Mouse (Mus musculus) midbrain, embryonic 12.5 days (tissue): ENCODE results near the gene Hamp2. TPM values are rescaled to one million over a fixed set of nuclear protein-coding genes. Genes with fewer than 3 reads are reported as not detected.
"Not testable (repeated sequence)": the region's sequence is repeated elsewhere in the genome, so short reads cannot be mapped to it uniquely, and the experiment has no call there.

Experiments used
- ATAC-seq: fragments of 200-750 bp; cut with Nextera tagmentation; 2 replicates; pipeline ENCODE4 v1.8.0; 2017; ENCODE audit warnings: low read depth, moderate TSS enrichment, moderate library complexity; ENCODE audit not compliant: low FRiP score
- H3K27ac ChIP-seq: fragments of 300-500 bp; sonication (generic); replicated peaks from 2 replicates; pipeline ENCODE4 v1.5.1; 2016; ENCODE audit warnings: mild to moderate bottlenecking
- H3K27me3 ChIP-seq: fragments of 300-500 bp; sonication (generic); 2 replicates; pipeline ENCODE4 v1.6.1; 2016; ENCODE audit warnings: mild to moderate bottlenecking
- H3K36me3 ChIP-seq: fragments of 300-500 bp; sonication (generic); 2 replicates; pipeline ENCODE4 v1.6.1; 2016
- H3K4me1 ChIP-seq: fragments of 300-500 bp; sonication (generic); 2 replicates; pipeline ENCODE4 v1.6.1; 2016
- H3K4me2 ChIP-seq: fragments of 300-500 bp; sonication (generic); replicated peaks from 2 replicates; pipeline ENCODE4 v1.6.1; 2016; ENCODE audit warnings: mild to moderate bottlenecking, moderate library complexity
- H3K4me3 ChIP-seq: fragments of 300-500 bp; sonication (generic); 2 replicates; pipeline ENCODE4 v1.5.1; 2016; ENCODE audit warnings: mild to moderate bottlenecking
- H3K9ac ChIP-seq: fragments of 300-500 bp; sonication (generic); replicated peaks from 2 replicates; pipeline ENCODE4 v1.6.1; 2016; ENCODE audit warnings: mild to moderate bottlenecking, moderate library complexity
- H3K9me3 ChIP-seq: fragments of 300-500 bp; sonication (generic); 2 replicates; pipeline ENCODE4 v1.6.1; 2016; ENCODE audit warnings: mild to moderate bottlenecking
- WGBS: fragments of 180-500 bp; shearing (Covaris S2); methylation state at CpG from one replicate; pipeline ENCODE4 v1.1.7; 2016; 5-methylcytosine and 5-hydroxymethylcytosine counted together
- polyA plus RNA-seq: library from polyadenylated mRNA; unstranded; fragments of >200 nt; fragmentation: Nextera tagmentation; extraction: Ambion mirVana; gene quantifications from 2 replicates; pipeline ENCODE4 v1.2.1, GENCODE M21; 2016

Gene Hamp2
- polyA plus RNA-seq, 1 experiment from 2014 or later = not detected

DNA sequence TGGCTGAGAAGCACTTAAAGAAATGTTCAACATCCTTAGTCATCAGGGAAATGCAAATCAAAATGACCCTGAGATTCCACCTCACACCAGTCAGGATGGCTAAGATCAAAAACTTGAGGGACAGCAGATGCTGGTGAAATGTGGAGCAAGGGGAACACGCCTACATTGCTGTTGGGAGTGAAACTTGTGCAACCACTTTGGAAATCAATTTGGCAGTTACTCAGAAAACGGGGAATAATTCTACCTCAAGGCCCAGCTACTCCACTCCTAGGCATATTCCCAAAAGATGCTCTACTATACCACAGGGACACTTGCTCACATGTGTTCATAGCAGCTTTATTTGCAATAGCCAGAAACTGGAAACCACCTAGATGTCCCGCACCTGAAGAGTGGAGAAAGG, 25.4 kb upstream of the Hamp2 start:
- ATAC-seq, H3K27ac ChIP-seq, H3K9ac ChIP-seq, H3K4me2 ChIP-seq, H3K4me3 ChIP-seq, H3K27me3 ChIP-seq, H3K9me3 ChIP-seq, H3K4me1 ChIP-seq: not testable (repeated sequence)
- H3K36me3 ChIP-seq = peaks cover 80% of the 10 kb centered on the region
- WGBS = 94% methylated on average over 3 of the region's 3 CpGs

DNA sequence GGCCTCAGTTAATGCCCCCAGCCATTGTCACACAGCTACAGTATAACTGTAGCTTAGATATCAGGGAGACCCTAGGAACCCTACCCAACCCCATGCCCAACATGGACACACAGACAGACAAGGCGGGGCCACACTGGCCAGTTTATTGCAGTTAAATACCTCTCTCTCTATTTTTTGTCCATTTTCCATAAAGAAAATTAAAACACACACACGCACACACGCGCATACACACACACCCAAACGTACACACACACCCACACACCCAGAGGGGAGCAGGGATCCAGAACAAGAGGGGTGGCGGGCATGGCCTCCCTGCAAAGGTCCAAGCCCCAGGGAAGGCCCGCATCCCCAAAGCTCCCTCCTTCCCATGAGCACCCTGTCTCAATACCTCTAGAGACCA, 21.4 kb upstream of the Hamp2 start:
- no peak for ATAC-seq
- no peaks in the 10 kb centered on the region for H3K9me3 ChIP-seq
- no peaks in the 10 kb centered on the region for H3K4me1 ChIP-seq
- H3K9ac ChIP-seq = no peak overlapping the region
- no peak overlapping the region for H3K4me2 ChIP-seq
- no peak overlapping the region for H3K27ac ChIP-seq
- 95% methylated on average over 7 of the region's 7 CpGs for WGBS
- H3K36me3 ChIP-seq = peaks cover 40% of the 10 kb centered on the region
- H3K27me3 ChIP-seq = no peaks in the 10 kb centered on the region
- no peak overlapping the region for H3K4me3 ChIP-seq

DNA sequence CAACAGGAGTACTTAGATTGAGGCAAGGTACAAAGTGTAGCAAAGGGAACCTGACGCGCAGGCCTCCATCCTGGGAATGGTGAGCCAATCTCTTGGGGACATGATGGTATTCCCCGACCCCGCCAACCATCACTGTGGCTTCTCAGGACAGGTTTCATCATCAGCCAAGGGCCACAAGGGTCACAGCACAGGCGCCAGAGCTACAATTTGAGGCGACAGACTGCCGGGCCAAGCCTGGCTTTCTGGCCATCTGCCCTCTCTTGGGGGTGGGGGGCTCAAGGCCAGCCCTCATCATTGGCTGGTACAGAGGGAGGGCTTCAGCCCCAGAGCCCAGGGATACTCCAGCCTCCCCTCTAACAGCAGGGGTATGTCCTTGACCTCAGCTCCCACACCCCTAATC, 21.0 kb upstream of the Hamp2 start:
- WGBS = 96% methylated on average over 7 of the region's 7 CpGs
- H3K4me2 ChIP-seq, ATAC-seq: not testable (repeated sequence)

DNA sequence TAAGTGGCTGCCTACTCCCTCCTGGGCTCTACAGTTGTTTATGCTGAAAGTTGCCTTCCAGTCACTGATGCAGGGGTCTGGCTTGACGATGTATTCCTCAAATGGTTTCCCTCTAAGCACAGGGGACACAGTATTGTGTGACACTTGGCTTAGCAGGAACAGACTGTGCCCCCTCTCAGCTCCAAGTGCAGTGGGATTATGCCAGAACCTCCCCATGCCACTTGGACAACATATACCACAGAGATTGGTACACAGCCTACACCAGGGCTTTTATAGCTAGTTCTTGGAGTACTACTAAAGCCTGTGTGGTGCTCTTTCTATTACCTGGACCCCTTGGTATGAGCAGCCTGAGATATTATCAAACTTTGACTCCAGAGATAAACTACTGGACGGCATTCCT, 20.2 kb upstream of the Hamp2 start:
- not testable (repeated sequence) for H3K4me3 ChIP-seq, H3K27me3 ChIP-seq, H3K9me3 ChIP-seq, ATAC-seq, H3K4me2 ChIP-seq, H3K4me1 ChIP-seq, H3K9ac ChIP-seq, H3K27ac ChIP-seq
- WGBS = 82% methylated on average over 2 of the region's 2 CpGs
- peaks cover 28% of the 10 kb centered on the region for H3K36me3 ChIP-seq

More for the DNA sequence above, 21.0 kb upstream of the Hamp2 start:
- H3K9ac ChIP-seq, H3K9me3 ChIP-seq, H3K4me3 ChIP-seq, H3K4me1 ChIP-seq, H3K27ac ChIP-seq, H3K27me3 ChIP-seq: not testable (repeated sequence)
- H3K36me3 ChIP-seq = peaks cover 35% of the 10 kb centered on the region

DNA sequence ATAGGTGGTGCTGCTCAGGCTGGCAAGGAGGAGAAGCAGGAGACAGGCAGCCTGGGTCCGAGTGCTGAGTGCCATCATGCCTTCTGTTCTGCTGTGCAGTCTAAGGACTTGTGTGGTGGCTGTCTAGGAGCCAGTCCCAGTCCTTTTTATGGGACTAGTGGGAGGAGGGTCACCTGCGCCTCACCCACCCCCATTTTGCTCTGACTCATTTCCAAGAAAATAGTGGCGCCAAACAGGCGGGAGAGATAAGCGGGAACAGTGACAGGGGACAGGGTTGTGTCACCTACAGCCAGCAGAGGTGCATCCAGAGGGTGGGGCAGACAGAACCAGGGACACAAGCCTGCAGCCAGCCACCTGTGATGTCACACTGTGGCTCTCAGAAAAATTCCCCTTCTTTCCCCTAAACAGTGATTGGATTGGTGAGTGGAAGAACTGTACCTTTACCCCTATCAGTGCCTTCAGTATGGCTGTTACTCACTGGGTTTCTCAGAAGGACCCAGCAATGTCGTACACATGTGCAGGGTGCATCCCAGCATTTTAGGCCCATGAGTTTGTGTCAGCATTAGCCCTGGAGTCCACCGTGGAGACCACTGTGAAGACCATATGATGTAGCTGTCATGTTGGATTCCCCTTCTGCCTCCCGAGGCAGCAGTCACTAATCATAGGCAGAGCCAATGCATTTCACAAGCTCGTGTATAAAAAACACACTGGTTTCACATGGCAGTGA, 19.6 kb upstream of the Hamp2 start, which contains the start of gene Hamp:
Hamp (minus strand) TSS at position 124 of the 727 bp plus-strand sequence.
- ATAC-seq = no peak
- no peak within 1 kb of the TSS for H3K27ac ChIP-seq
- no peaks in the 10 kb centered on the region for H3K9me3 ChIP-seq
- WGBS = 72% methylated on average over 9 of the region's 9 CpGs
- H3K9ac ChIP-seq = no peak within 1 kb of the TSS
- no peaks in the 10 kb centered on the region for H3K4me1 ChIP-seq
- H3K4me2 ChIP-seq = no peak within 1 kb of the TSS
- H3K36me3 ChIP-seq = peaks cover 22% of the 10 kb centered on the region
- no peak within 1 kb of the TSS for H3K4me3 ChIP-seq
- no peaks in the 10 kb centered on the region for H3K27me3 ChIP-seq

DNA sequence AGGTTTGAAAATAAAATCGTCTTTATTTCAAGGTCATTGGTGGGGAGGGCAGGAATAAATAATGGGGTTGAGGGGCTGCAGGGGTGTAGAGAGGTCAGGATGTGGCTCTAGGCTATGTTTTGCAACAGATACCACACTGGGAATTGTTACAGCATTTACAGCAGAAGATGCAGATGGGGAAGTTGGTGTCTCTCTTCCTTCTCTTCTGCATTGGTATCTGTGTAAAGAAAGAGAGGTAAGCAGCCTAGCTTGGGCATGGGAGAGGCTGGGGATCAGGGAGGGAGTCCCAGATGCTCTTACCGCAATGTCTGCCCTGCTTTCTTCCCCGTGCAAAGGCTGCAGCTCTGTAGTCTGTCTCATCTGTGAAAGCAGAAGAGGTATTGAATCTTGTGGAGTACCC, 17.9 kb upstream of the Hamp2 start:
- H3K4me2 ChIP-seq, ATAC-seq, H3K4me1 ChIP-seq, H3K27me3 ChIP-seq, H3K9me3 ChIP-seq, H3K4me3 ChIP-seq, H3K27ac ChIP-seq, H3K9ac ChIP-seq: not testable (repeated sequence)
- H3K36me3 ChIP-seq = peaks cover 16% of the 10 kb centered on the region
- 56% methylated on average over 3 of the region's 3 CpGs for whole genome bisulfite sequencing

DNA sequence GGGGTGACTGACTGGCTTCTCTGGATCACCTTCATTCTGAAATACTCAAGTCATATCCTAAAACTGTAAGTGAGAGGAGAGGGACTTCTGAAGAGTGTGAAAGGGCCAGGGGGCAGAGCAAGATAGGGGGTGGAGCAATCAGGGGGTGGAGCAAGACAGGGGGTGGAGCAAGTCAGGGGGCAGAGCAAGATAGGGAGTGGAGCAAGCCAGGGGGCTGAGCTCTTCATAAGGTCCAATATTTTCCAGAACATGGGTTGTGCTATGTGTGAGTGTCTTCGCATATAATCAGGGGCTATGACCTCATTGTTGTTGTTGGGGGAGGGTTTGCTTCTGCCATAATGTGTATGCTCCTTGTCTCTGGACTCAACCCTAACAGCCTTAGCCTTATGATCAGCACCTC, 15.6 kb upstream of the Hamp2 start:
- not testable (repeated sequence) for H3K4me1 ChIP-seq, H3K4me2 ChIP-seq, H3K27me3 ChIP-seq, H3K9ac ChIP-seq, ATAC-seq, H3K9me3 ChIP-seq, H3K36me3 ChIP-seq, H3K4me3 ChIP-seq, H3K27ac ChIP-seq
- whole genome bisulfite sequencing = 96% methylated on average over 1 of the region's 1 CpGs

DNA sequence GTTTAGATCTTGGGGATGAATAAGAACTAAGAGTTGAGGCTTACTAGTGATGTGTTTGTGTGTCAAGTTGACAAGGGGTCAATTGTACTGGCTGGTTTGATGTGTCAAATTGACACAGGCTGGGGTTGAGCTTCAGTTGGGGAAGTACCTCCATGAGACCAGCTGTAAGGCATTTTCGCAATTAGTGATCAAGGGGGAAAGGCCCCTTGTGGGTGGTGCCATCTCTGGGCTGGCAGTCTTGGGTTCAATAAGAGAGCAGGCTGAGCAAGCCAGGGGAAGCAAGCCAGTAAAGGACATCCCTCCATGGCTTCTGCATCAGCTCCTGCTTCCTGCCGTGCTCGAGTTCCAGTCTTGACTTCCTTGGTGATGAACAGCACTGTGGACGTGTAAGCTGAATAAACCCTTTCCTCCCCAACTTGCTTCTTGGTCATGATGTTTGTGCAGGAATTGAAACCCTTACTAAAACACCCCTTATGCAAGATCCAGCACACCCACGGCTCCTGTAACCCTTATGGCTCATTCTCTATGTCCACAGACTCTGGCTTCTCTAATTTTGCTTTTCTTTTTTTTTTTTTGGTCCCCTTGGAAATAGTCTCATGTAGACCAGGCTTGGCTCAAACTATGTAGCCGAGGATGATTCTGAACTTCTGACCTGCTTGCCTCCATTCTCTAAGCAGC, 11.1 kb upstream of the Hamp2 start:
- not testable (repeated sequence) for H3K36me3 ChIP-seq, H3K4me3 ChIP-seq, H3K9ac ChIP-seq, H3K4me1 ChIP-seq, H3K4me2 ChIP-seq, H3K27ac ChIP-seq, H3K27me3 ChIP-seq, ATAC-seq, H3K9me3 ChIP-seq
- WGBS = 87% methylated on average over 6 of the region's 6 CpGs

DNA sequence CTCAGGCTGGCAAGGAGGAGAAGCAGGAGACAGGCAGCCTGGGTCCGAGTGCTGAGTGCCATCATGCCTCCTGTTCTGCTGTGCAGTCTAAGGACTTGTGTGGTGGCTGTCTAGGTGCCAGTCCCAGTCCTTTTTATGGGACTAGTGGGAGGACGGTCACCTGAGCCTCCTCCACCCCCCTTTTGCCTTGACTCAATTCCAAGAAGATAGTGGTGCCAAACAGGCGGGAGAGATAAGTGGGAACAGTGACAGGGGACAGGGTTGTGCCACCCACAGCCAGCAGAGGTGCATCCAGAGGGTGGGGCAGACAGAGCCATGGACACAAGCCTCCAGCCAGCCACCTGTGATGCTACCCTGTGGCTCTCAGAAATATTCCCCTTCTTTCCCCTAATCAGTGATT, 410 bp downstream of the Hamp2 start:
- no peak for ATAC-seq

DNA sequence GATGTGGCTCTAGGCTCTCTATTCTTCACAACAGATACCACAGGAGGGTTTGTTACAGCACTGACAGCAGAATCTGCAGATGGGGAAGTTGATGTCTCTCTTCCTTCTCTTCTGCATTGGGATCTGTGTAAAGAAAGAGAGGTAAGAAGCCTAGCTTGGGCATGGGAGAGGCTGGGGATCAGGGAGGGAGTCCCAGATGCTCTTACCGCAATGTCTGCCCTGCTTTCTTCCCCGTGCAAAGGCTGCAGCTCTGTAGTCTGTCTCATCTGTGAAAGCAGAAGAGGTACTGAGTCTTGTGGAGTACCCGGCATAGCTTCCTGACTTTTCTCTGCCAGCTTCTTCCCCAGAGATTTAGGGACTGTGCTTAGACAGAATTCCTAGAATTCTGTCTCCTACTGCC, 2.0 kb downstream of the Hamp2 start:
- H3K27me3 ChIP-seq, H3K27ac ChIP-seq, H3K4me2 ChIP-seq, H3K9me3 ChIP-seq, H3K36me3 ChIP-seq, H3K4me3 ChIP-seq, H3K9ac ChIP-seq, ATAC-seq, H3K4me1 ChIP-seq: not testable (repeated sequence)
- WGBS = 38% methylated on average over 3 of the region's 3 CpGs

More for the DNA sequence above, 410 bp downstream of the Hamp2 start:
- H3K9me3 ChIP-seq = no peaks in the 10 kb centered on the region
- H3K9ac ChIP-seq = no peak overlapping the region
- no peak overlapping the region for H3K4me3 ChIP-seq
- no peaks in the 10 kb centered on the region for H3K36me3 ChIP-seq
- H3K27me3 ChIP-seq = no peaks in the 10 kb centered on the region
- no peaks in the 10 kb centered on the region for H3K4me1 ChIP-seq
- 69% methylated on average over 3 of the region's 3 CpGs for WGBS
- no peak overlapping the region for H3K27ac ChIP-seq
- no peak overlapping the region for H3K4me2 ChIP-seq

DNA sequence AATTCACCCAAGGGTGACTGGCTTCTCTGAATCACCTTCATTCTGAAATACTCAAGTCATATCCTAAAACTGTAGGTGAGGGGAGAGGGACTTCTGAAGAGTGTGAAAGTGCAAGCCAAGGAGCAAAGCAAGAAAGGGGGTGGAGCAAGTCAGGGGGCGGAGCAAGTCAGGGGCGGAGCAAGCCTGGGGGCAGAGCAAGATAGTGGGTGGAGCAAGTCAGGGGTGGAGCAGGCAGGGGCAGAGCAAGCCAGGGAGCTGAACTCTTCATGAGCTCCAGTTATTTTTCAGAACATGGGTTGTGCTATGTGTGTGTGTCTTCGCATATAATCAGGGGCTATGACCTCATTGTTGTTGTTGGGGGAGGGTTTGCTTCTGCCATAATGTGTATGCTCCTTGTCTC, 4.3 kb downstream of the Hamp2 start:
- Histone ChIP-seq H3K9me3 (no peaks in the 10 kb centered on the region), H3K27me3 (no peaks in the 10 kb centered on the region), H3K4me3 (no peak overlapping the region), H3K27ac (no peak overlapping the region), H3K4me1 (no peaks in the 10 kb centered on the region), H3K36me3 (no peaks in the 10 kb centered on the region), H3K4me2 (no peak overlapping the region), H3K9ac (no peak overlapping the region)
- WGBS = 67% methylated on average over 3 of the region's 3 CpGs
- ATAC-seq = no peak

DNA sequence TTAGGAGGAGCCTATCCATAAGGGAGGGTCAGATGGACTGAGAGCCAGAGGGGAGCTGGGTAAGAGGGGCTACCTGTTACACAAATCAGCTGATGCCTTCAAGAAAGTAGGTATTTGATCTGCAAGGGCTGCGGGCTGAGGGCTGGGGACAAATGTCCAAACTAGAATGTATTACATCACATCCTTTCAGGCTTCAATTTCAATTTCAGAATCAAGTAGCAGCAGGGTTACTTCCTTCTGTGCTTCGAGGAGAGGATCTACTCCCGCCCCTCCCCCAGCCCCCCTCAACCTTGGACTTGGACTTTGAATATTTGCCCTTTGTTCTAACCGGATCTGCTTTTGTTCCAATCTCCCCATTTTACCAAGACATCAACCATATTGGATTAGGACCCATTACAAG, 7.3 kb downstream of the Hamp2 start:
- Histone ChIP-seq H3K9me3 (no peaks in the 10 kb centered on the region), H3K4me3 (no peak overlapping the region), H3K36me3 (no peaks in the 10 kb centered on the region), H3K27me3 (no peaks in the 10 kb centered on the region), H3K27ac (no peak overlapping the region), H3K9ac (no peak overlapping the region), H3K4me2 (no peak overlapping the region), H3K4me1 (no peaks in the 10 kb centered on the region)
- no peak for ATAC-seq
- WGBS = 55% methylated on average over 4 of the region's 4 CpGs
